Mouse (Mus musculus): ENCODE data around the gene Mok. TPM values are rescaled to one million over a fixed set of nuclear protein-coding genes. Genes with fewer than 3 reads are reported as not detected.

The Mok gene
- polyA plus RNA-seq, 1 experiment from 2014 or later: 0.85 TPM

GRCm38 (mm10) chr12:110806301-110806970 is 34.3 kb downstream of the Mok start:
- Histone ChIP-seq H3K9me3 (ENCODE audit: control insufficient read depth) (no peaks in the 10 kb centered on the region), H3K36me3 (ENCODE audit: control insufficient read depth, insufficient read depth) (no peaks in the 10 kb centered on the region; the same call in 1 of the 2 replicates), H3K4me2 (replicated peaks; ENCODE audit: low read depth) (no peak overlapping the region), H3K4me3 (ENCODE audit: low read depth, low read length) (no peak overlapping the region), H3K9ac (ENCODE audit: low read depth, low read length) (no peak overlapping the region), H3K27me3 (replicated peaks; ENCODE audit: control insufficient read depth, insufficient read depth, low read length) (no peaks in the 10 kb centered on the region), H3K4me1 (replicated peaks; ENCODE audit: control insufficient read depth, insufficient read depth, low read length) (no peaks in the 10 kb centered on the region), H3K27ac (ENCODE audit: low read depth, low read length) (no peak overlapping the region)
- TF ChIP-seq CTCF (IDR thresholded peaks at IDR 0.05; ENCODE audit: low read depth): peak; percentile 57
- WGBS: 81% methylated on average over 3 of the region's 3 CpGs
- no peak for ATAC-seq

GRCm38 (mm10) chr12:110804261-110804660 is 36.5 kb downstream of the Mok start:
- no peak overlapping the region for H3K4me3 ChIP-seq (ENCODE audit: low read depth, low read length)
- ATAC-seq: no peak
- no peak overlapping the region for H3K4me2 ChIP-seq (replicated peaks; ENCODE audit: low read depth)
- no peaks in the 10 kb centered on the region for H3K27me3 ChIP-seq (replicated peaks; ENCODE audit: control insufficient read depth, insufficient read depth, low read length)
- no peaks in the 10 kb centered on the region; the same call in 1 of the 2 replicates for H3K36me3 ChIP-seq (ENCODE audit: control insufficient read depth, insufficient read depth)
- H3K27ac ChIP-seq (ENCODE audit: low read depth, low read length): no peak overlapping the region
- 52% methylated on average over 10 of the region's 10 CpGs for WGBS
- no peaks in the 10 kb centered on the region for H3K9me3 ChIP-seq (ENCODE audit: control insufficient read depth)
- no peak overlapping the region for H3K9ac ChIP-seq (ENCODE audit: low read depth, low read length)
- TF ChIP-seq CTCF (IDR thresholded peaks at IDR 0.05; ENCODE audit: low read depth): 0 out of 2 replicates have a peak, but pooled peaks have one; percentile 3
- H3K4me1 ChIP-seq (replicated peaks; ENCODE audit: control insufficient read depth, insufficient read depth, low read length): no peaks in the 10 kb centered on the region

GRCm38 (mm10) chr12:110802674-110803297 is 38.0 kb downstream of the Mok start:
- ATAC-seq: no peak
- WGBS: 81% methylated on average over 5 of the region's 5 CpGs
- no peaks in the 10 kb centered on the region for H3K4me1 ChIP-seq (replicated peaks; ENCODE audit: control insufficient read depth, insufficient read depth, low read length)

GRCm38 (mm10) chr12:110801876-110802464 is 38.8 kb downstream of the Mok start:
- Histone ChIP-seq H3K9ac (ENCODE audit: low read depth, low read length) (no peak overlapping the region), H3K36me3 (ENCODE audit: control insufficient read depth, insufficient read depth) (0 out of 2 replicates have a peak, but pooled peaks cover 6% of the 10 kb centered on the region), H3K27ac (ENCODE audit: low read depth, low read length) (no peak overlapping the region), H3K9me3 (ENCODE audit: control insufficient read depth) (no peaks in the 10 kb centered on the region), H3K4me2 (replicated peaks; ENCODE audit: low read depth) (no peak overlapping the region), H3K4me3 (ENCODE audit: low read depth, low read length) (no peak overlapping the region), H3K27me3 (replicated peaks; ENCODE audit: control insufficient read depth, insufficient read depth, low read length) (no peaks in the 10 kb centered on the region), H3K4me1 (replicated peaks; ENCODE audit: control insufficient read depth, insufficient read depth, low read length) (no peaks in the 10 kb centered on the region)
- no peak for ATAC-seq
- TF ChIP-seq CTCF (IDR thresholded peaks at IDR 0.05; ENCODE audit: low read depth): no peak
- WGBS: 75% methylated on average over 10 of the region's 10 CpGs

More at GRCm38 (mm10) chr12:110802674-110803297, 38.0 kb downstream of the Mok start:
- Histone ChIP-seq H3K27me3 (replicated peaks; ENCODE audit: control insufficient read depth, insufficient read depth, low read length) (no peaks in the 10 kb centered on the region), H3K4me2 (replicated peaks; ENCODE audit: low read depth) (no peak overlapping the region), H3K27ac (ENCODE audit: low read depth, low read length) (no peak overlapping the region), H3K4me3 (ENCODE audit: low read depth, low read length) (no peak overlapping the region), H3K36me3 (ENCODE audit: control insufficient read depth, insufficient read depth) (0 out of 2 replicates have a peak, but pooled peaks cover 4% of the 10 kb centered on the region), H3K9ac (ENCODE audit: low read depth, low read length) (no peak overlapping the region), H3K9me3 (ENCODE audit: control insufficient read depth) (no peaks in the 10 kb centered on the region)
- no peak for TF ChIP-seq CTCF (IDR thresholded peaks at IDR 0.05; ENCODE audit: low read depth)

GRCm38 (mm10) chr12:110799226-110799625 is 41.5 kb downstream of the Mok start:
- H3K27me3 ChIP-seq (replicated peaks; ENCODE audit: control insufficient read depth, insufficient read depth, low read length): no peaks in the 10 kb centered on the region
- TF ChIP-seq CTCF (IDR thresholded peaks at IDR 0.05; ENCODE audit: low read depth): no peak
- no peak for ATAC-seq
- no peak overlapping the region for H3K27ac ChIP-seq (ENCODE audit: low read depth, low read length)
- no peak overlapping the region for H3K9ac ChIP-seq (ENCODE audit: low read depth, low read length)
- H3K4me3 ChIP-seq (ENCODE audit: low read depth, low read length): no peak overlapping the region
- 0 out of 2 replicates have a peak, but pooled peaks cover 6% of the 10 kb centered on the region for H3K36me3 ChIP-seq (ENCODE audit: control insufficient read depth, insufficient read depth)
- WGBS: 89% methylated on average over 4 of the region's 4 CpGs
- H3K9me3 ChIP-seq (ENCODE audit: control insufficient read depth): no peaks in the 10 kb centered on the region
- no peak overlapping the region for H3K4me2 ChIP-seq (replicated peaks; ENCODE audit: low read depth)
- H3K4me1 ChIP-seq (replicated peaks; ENCODE audit: control insufficient read depth, insufficient read depth, low read length): no peaks in the 10 kb centered on the region

- no peak overlapping the region for H3K27ac ChIP-seq (ENCODE audit: low read depth, low read length)
- WGBS: 88% methylated on average over 10 of the region's 10 CpGs
- ATAC-seq: no peak
Observed at GRCm38 (mm10) chr12:110797842-110798431, 42.8 kb downstream of the Mok start.

More at GRCm38 (mm10) chr12:110797842-110798431, 42.8 kb downstream of the Mok start:
- Histone ChIP-seq H3K4me2 (replicated peaks; ENCODE audit: low read depth) (no peak overlapping the region), H3K36me3 (ENCODE audit: control insufficient read depth, insufficient read depth) (peaks cover 11% of the 10 kb centered on the region), H3K4me3 (ENCODE audit: low read depth, low read length) (no peak overlapping the region), H3K9ac (ENCODE audit: low read depth, low read length) (no peak overlapping the region), H3K27me3 (replicated peaks; ENCODE audit: control insufficient read depth, insufficient read depth, low read length) (no peaks in the 10 kb centered on the region), H3K9me3 (ENCODE audit: control insufficient read depth) (no peaks in the 10 kb centered on the region), H3K4me1 (replicated peaks; ENCODE audit: control insufficient read depth, insufficient read depth, low read length) (no peaks in the 10 kb centered on the region)
- TF ChIP-seq CTCF (IDR thresholded peaks at IDR 0.05; ENCODE audit: low read depth): no peak

All from intestine, postnatal 0 days (tissue).